Mouse (Mus musculus) kidney, postnatal 10 days (tissue): Measurements from ENCODE around the gene Gng5.

Experiments
- DNase-seq: peaks from one replicate; pipeline ENCODE4 v3.0.0; 2021; ENCODE audit warnings: mixed read lengths

Gng5 gene

DNA sequence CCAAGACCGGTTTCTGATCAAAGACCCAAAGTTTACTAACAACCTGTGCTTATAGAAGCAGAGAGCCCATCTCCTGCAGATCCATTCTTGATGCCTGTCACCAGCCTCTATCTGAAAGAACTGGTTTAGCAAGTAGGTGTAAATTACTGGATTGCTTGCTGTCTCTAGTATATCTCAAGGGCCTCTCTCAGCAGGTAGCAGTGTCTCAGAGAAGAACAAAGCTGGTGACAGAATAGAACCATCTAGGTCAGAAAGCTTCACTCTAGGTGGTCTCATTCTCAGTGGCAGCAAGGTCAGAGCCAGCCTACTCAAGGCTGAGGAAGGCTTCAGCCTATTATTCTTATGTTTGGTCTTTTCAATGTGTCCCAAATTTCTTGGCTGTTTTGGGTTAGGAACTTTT lies 44.0 kb downstream of the Gng5 start:
- DNase-seq, result no peak

DNA sequence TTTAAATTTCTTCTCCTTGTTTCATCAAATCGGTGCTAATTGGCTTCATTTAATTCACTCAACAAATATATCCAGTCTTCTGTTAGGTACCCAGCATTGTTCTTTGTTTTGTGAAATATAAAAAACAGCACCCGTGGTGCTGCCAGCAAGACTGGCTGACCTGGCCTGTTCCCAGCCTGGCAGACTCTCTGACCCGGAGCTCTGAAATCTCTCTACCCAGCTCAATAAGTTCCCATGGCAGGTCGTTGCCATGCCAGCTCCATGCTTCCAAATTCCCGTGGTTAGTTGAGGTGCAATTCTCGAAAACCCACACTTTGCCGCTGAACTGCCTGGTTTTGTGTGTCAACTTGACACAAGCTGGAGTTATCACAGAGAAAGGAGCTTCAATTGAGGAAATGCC lies 55.2 kb downstream of the Gng5 start:
- no peak for DNase-seq
